Mouse (Mus musculus): ENCODE data around the gene Ak1. TPM values are rescaled to one million over a fixed set of nuclear protein-coding genes. Genes with fewer than 3 reads are reported as not detected.

Gene Ak1
- total RNA-seq, 1 experiment from 2014 or later: not detected

DNA sequence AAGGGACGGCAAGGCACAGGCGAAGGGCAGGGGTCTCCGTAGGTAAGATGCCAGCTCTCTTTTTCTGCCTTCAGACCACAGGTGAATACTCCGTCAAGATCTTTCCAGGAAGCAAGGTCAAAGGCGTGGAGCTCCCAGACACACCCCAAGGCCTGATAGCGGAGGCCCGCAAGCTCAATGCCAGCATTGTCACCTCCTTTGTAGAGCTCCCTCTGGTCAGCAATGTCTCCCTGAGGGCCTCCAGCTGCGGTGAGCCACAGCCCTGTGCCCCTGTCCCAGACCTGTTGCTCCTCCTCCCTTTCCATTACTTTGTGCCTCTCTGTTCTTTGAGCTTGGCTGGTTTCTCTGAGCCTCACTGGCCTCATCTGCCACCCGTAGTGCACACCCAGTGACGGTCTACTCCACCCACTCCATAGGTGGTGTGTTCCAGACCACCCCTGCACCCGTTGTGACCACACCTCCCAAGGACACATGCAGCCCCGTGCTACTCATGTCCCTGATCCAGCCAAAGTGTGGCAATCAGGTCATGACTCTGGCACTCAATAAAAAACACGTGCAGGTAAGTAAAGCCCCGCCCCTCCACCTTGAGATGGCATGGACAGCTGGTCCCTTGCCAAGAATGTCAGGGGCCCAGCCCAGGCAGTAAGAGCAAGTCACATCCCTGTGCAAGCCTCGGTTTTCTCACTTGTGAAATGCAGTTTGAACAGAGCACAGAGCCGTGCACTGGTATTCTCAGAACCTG lies 51.8 kb downstream of the Ak1 start:
- ATAC-seq (replicated peaks; ENCODE audit: insufficient number of reproducible peaks, low FRiP score, low TSS enrichment, poor library complexity, severe bottlenecking): no peak

DNA sequence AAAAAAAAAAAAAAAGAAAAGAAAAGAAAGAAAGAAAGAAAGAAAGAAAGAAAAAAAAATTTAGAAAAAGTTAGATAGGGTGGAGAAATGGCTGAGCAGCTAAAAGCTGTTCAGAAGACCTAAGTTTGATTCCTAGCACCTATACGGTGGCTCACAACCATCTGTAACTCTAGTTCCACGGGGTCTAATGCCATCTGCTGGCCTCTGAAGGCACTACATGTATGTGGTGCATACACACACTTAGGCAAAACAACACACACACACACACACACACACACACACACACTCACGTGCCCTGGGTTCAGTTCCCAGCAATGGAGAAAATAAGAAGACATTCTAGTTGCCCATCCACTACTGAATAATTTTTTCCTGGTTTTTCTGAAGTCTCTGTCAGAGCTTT lies 55.3 kb downstream of the Ak1 start:
- ATAC-seq (replicated peaks; ENCODE audit: insufficient number of reproducible peaks, low FRiP score, low TSS enrichment, poor library complexity, severe bottlenecking): no peak

DNA sequence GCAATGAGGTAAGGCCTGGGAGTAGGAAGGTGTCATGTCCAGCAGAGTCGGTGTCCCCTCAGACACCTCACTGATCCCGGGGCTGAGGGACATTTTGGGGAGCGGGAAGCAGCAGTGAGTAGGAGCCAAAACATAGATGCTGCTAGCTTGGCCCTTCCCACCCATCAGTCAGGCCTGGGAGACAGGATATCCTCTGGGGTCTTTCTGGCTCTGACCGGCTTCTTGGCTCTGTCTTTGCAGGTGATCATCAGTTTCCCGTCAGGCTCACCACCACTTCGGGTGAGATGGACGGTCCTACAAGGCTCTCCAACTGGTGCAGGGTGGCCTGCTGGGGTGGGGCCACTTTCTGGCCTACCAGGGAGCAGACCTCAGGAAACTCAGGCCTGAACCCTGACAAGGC lies 56.1 kb downstream of the Ak1 start:
- ATAC-seq (replicated peaks; ENCODE audit: insufficient number of reproducible peaks, low FRiP score, low TSS enrichment, poor library complexity, severe bottlenecking): no peak

DNA sequence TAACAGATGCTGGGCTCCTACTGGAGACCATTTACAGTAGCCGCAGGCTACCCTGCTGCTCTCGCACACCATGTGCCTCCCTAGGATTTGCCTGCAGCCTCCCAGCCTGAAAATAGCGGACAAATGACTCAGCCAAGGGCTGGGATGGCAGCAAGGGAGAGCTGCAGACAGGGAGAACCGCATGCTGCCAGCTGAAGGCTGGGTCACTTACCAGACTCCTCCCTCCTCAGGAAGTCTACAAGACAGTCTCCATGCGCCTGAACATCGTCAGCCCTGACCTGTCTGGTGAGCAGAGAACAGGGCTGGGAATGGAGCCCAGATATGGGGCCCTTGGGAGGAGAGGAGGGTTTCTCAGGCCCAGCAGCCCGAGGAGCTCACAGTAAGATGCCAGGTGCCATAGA lies 58.5 kb downstream of the Ak1 start:
- no peak for ATAC-seq (replicated peaks; ENCODE audit: insufficient number of reproducible peaks, low FRiP score, low TSS enrichment, poor library complexity, severe bottlenecking)

DNA sequence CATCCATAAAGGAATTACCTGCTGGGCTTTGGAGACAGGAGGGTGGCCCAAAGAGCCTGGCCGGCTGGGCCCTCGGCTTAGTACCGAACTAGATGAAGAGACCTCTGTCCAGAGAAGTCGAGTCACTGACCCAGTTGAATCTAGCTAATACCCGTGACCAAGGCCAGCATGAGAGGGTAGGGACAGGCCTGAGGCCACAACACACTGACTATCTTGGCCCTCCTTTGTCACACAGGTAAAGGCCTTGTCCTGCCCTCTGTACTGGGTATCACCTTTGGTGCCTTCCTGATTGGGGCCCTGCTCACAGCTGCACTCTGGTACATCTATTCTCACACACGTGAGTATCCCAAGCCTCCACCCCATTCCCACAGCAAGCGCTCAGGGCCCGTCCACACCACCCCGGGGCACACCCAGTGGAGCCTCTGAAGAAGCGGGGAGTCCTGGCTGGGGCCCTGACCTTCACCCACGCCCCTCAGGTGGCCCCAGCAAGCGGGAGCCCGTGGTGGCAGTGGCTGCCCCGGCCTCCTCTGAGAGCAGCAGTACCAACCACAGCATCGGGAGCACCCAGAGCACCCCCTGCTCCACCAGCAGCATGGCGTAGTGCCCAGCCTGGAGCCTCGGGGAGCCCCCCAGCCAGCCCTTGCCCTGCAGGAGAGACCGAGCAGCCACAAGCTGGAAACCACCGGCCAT lies 59.5 kb downstream of the Ak1 start:
- ATAC-seq (replicated peaks; ENCODE audit: insufficient number of reproducible peaks, low FRiP score, low TSS enrichment, poor library complexity, severe bottlenecking): no peak

DNA sequence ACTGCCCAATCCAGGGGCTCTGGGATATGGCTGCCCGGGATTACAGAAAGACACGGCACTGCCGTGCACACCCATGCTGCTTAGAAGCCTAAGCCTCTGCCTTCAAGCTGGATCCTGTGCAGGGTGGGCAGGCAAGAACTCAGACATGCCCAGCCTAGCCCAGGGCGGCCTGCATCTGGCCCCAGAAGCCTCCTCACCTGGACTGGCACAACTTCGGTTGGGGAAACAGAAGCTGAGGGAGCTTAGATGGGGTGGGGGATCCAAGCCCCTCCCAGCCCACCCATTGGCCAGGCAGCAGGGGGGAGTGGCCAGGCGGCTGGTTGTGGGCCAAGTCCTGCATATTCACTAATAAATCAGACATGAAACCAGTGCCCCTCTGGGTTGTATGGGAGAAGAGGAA lies 60.2 kb downstream of the Ak1 start:
- no peak for ATAC-seq (replicated peaks; ENCODE audit: insufficient number of reproducible peaks, low FRiP score, low TSS enrichment, poor library complexity, severe bottlenecking)

DNA sequence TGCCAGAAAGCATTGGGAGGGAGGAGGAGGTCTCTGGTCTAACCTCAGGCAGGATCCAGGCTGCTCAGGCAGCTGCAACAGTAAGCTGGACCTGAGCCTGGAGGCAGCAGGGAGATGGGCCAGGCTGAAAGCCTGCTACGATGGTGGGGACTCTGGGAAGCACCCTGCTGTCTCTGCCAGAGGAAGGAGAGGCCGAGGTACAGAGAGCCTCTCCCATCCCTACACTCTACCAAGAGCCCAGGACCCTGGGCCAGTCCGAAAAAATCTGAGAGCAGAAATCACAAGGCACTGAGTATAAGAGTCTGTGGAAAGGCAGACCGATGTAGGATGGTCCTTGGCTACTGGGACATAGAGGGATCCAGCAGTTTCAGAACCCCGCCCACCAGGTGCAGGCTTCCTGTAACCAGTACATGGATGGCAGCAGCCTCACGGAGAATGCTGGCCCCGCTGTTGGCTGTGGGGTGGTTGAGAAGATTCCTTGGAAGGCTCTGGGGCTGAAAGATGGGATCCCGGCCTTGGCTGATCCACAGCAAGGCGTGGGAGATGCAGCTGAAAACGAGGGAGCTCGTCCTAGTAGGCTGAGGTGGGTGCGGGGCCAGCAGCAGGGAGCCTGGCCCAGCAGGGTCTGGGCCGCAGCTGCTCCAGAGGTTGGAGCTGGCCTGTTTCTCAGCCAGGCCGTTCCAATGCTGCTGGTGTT lies 61.3 kb downstream of the Ak1 start:
- ATAC-seq (replicated peaks; ENCODE audit: insufficient number of reproducible peaks, low FRiP score, low TSS enrichment, poor library complexity, severe bottlenecking): no peak

DNA sequence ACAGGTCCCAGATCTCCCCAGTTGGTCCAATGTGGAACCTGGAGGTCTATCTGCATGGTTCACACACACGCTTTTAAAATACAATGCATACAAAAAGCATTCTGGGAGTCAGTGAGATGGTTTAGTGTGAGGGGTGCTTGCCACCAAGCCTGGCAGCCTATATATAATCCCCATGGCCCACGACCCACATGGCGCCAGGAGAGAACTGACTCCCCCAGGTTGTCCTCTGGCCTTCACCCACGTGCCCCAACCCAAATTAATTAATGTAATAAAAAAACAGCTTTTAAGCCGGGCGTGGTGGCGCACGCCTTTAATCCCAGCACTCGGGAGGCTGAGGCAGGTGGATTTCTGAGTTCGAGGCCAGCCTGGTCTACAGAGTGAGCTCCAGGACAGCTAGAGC lies 62.1 kb downstream of the Ak1 start:
- no peak for ATAC-seq (replicated peaks; ENCODE audit: insufficient number of reproducible peaks, low FRiP score, low TSS enrichment, poor library complexity, severe bottlenecking)

Other genes with a start within 250 kb of the Ak1 start
- 9.7 to 24.0 TPM (median 21.3 TPM) in 3 replicates for gene 1110008P14Rik, start 239.8 kb upstream of the Ak1 start, total RNA-seq (2017)
- gene Lcn2, start 233.5 kb upstream of the Ak1 start, total RNA-seq (2017): 1.6 TPM in 1 of 3 replicates, not detected in the others
- 2.2 to 7.0 TPM (median 3.6 TPM) in 3 replicates for gene Ptges2, start 225.9 kb upstream of the Ak1 start, total RNA-seq (2017)
- gene Naif1, start 171.3 kb upstream of the Ak1 start, total RNA-seq (2017): 4.4 to 6.9 TPM (median 6.5 TPM) in 3 replicates
- gene Slc25a25, start 170.3 kb upstream of the Ak1 start, total RNA-seq (2017): 27.4 to 47.7 TPM (median 28.0 TPM) in 3 replicates
- gene Fam102a, start 86.4 kb upstream of the Ak1 start, total RNA-seq (2017): 16.5 to 33.7 TPM (median 17.8 TPM) in 3 replicates
- gene Dpm2, start 50.9 kb upstream of the Ak1 start, total RNA-seq (2017): 17.1 to 48.6 TPM (median 38.2 TPM) in 3 replicates
- 2.5 TPM in 1 of 3 replicates, not detected in the others for gene Pip5kl1, start 47.0 kb upstream of the Ak1 start, total RNA-seq (2017)
- not detected in 3 replicates for gene 9430097D07Rik, start 46.1 kb upstream of the Ak1 start, total RNA-seq (2017)
- 18.7 to 29.4 TPM (median 21.7 TPM) in 3 replicates for gene St6galnac4, start 34.7 kb upstream of the Ak1 start, total RNA-seq (2017)
- 4.8 to 11.1 TPM (median 10.5 TPM) in 3 replicates for gene St6galnac6, start 22.0 kb upstream of the Ak1 start, total RNA-seq (2017)
- gene Eng, start 24.8 kb downstream of the Ak1 start, total RNA-seq (2017): 0.19 to 1.1 TPM (median 0.48 TPM) in 3 replicates
- gene Fpgs, start 82.4 kb downstream of the Ak1 start, total RNA-seq (2017): 6.4 to 12.8 TPM (median 8.0 TPM) in 3 replicates
- 83.0 to 107 TPM (median 86.5 TPM) in 3 replicates for gene Cdk9, start 91.3 kb downstream of the Ak1 start, total RNA-seq (2017)
- gene Sh2d3c, start 99.3 kb downstream of the Ak1 start, total RNA-seq (2017): 37.3 to 83.5 TPM (median 42.5 TPM) in 3 replicates
- gene 6330409D20Rik, start 119.3 kb downstream of the Ak1 start, total RNA-seq (2017): not detected in 3 replicates
- gene Tor2a, start 135.5 kb downstream of the Ak1 start, total RNA-seq (2017): 17.5 to 24.6 TPM (median 19.5 TPM) in 3 replicates
- not detected in 3 replicates for gene Ttc16, start 153.9 kb downstream of the Ak1 start, total RNA-seq (2017)
- gene Ptrh1, start 154.0 kb downstream of the Ak1 start, total RNA-seq (2017): 1.1 to 1.8 TPM (median 1.6 TPM) in 3 replicates
- not detected in 3 replicates for gene Cfap157, start 162.7 kb downstream of the Ak1 start, total RNA-seq (2017)
- gene Stxbp1, start 225.5 kb downstream of the Ak1 start, total RNA-seq (2017): 0.43 to 1.2 TPM (median 1.1 TPM) in 3 replicates